Mouse (Mus musculus): ENCODE results near the gene Ebi3. TPM values are rescaled to one million over a fixed set of nuclear protein-coding genes. Genes with fewer than 3 reads are reported as not detected.
"Not testable (repeated sequence)": the region's sequence is repeated elsewhere in the genome, so short reads cannot be mapped to it uniquely, and the experiment has no call there.

Gene Ebi3
- 5.6 and 8.1 TPM in 2 replicates for polyA plus RNA-seq (2014; fragmentation: Nextera tagmentation; extraction: Ambion mirVana)

DNA sequence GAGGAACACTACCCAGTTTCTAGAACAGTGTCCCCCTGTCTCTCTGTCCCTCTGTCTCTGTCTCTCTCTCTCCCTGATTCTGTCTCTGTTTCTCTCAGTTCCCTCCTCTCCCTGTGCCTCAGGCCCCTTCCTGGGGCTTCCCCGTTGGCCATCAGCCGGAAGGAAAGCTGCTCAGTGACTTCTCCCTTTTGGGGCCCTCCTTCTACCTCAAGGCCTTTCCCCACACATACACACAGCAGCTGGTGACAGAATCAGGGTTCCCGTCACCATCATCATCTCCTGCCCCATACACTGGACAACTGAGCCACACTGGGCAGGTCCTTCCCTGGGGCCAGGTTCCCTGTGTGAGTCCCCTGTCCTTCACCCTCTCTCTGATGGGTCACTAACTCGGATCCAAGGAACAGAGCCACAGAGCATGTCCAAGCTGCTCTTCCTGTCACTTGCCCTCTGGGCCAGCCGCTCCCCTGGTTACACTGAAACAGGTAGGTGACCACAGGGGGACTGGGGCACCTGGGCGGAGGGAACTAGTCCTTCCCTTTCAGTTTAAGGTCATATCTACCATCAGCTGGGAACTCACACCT, at the start of gene Ebi3:
Ebi3 (plus strand) TSS at position 194 of the 581 bp plus-strand sequence.
- ATAC-seq (ENCODE audit: low FRiP score), result no peak
- no peak for DNase-seq (ENCODE audit: low spot score)
- no peak within 1 kb of the TSS for H3K4me3 ChIP-seq (replicated peaks; ENCODE audit: low read length)
- H3K4me2 ChIP-seq (replicated peaks), result no peak within 1 kb of the TSS
- H3K9ac ChIP-seq, result no peak within 1 kb of the TSS
- 0 out of 2 replicates have a peak, but pooled peaks cover 15% of the 10 kb centered on the region for H3K4me1 ChIP-seq (replicated peaks; ENCODE audit: control insufficient read depth, insufficient read depth, low read length)
- 79% methylated on average over 6 of the region's 6 CpGs for WGBS
- no peaks in the 10 kb centered on the region for H3K36me3 ChIP-seq (replicated peaks; ENCODE audit: control insufficient read depth, insufficient read depth)
- H3K9me3 ChIP-seq (ENCODE audit: control insufficient read depth, low read length), result no peaks in the 10 kb centered on the region
- peaks cover 5% of the 10 kb centered on the region; the same call in 1 of the 2 replicates for H3K27me3 ChIP-seq (ENCODE audit: control insufficient read depth, insufficient read depth, low read length)
- H3K27ac ChIP-seq, result no peak within 1 kb of the TSS

DNA sequence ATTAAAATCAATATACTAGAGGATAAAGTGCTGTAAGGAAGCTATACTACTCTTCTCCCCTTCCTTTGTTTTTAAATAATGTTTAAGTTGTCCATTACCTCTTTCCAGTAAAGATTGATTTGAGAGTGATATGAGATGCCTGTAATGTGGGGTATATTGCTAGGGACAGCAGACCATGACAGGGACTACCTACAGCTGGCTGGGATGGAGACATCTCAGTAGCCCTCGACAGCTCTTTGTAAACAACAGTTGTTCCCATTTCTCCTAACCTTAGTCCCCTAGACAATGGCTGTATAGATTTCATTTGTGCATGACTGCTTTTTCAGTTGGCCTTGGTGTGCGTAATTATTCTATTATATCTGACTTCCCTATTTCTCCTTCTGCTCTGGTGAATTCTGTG, 49.4 kb upstream of the Ebi3 start:
- H3K4me3 ChIP-seq (replicated peaks; ENCODE audit: low read length), result no peak overlapping the region
- no peaks in the 10 kb centered on the region for H3K4me1 ChIP-seq (replicated peaks; ENCODE audit: control insufficient read depth, insufficient read depth, low read length)
- no peak overlapping the region for H3K9ac ChIP-seq
- WGBS, result 50% methylated on average over 2 of the region's 2 CpGs
- no peak overlapping the region for H3K4me2 ChIP-seq (replicated peaks)
- no peaks in the 10 kb centered on the region for H3K27me3 ChIP-seq (ENCODE audit: control insufficient read depth, insufficient read depth, low read length)
- peaks cover 14% of the 10 kb centered on the region for H3K9me3 ChIP-seq (ENCODE audit: control insufficient read depth, low read length)
- H3K27ac ChIP-seq, result no peak overlapping the region
- ATAC-seq (ENCODE audit: low FRiP score) (no peak), DNase-seq (ENCODE audit: low spot score) (no peak)
- peaks cover 9% of the 10 kb centered on the region for H3K36me3 ChIP-seq (replicated peaks; ENCODE audit: control insufficient read depth, insufficient read depth)

DNA sequence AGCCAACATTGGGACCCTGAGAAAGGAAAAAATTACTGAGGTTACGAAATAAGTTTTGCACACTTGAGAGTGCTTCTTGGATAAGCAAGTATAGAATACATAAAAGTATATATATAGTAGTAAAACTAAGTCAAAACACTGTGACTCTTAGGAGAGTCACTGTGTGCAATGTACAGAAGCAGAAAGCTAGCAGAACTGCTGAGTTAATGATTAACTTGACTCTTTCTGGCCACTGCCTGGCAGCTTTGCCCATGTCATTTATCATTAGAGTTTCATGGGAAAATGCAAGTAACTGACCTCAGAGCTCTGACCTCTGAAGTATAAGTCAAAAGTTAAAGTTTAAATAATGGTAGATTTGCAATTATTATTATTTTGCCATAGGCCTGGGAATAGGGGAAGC, 48.8 kb upstream of the Ebi3 start:
- ATAC-seq (ENCODE audit: low FRiP score) (no peak), DNase-seq (ENCODE audit: low spot score) (no peak)
- WGBS, result 91% methylated on average over 1 of the region's 1 CpGs
- Histone ChIP-seq H3K9ac (no peak overlapping the region), H3K9me3 (ENCODE audit: control insufficient read depth, low read length) (peaks cover 8% of the 10 kb centered on the region; the same call in 1 of the 2 replicates), H3K4me1 (replicated peaks; ENCODE audit: control insufficient read depth, insufficient read depth, low read length) (no peaks in the 10 kb centered on the region), H3K4me2 (replicated peaks) (no peak overlapping the region), H3K36me3 (replicated peaks; ENCODE audit: control insufficient read depth, insufficient read depth) (peaks cover 4% of the 10 kb centered on the region; the same call in 1 of the 2 replicates), H3K4me3 (replicated peaks; ENCODE audit: low read length) (no peak overlapping the region), H3K27me3 (ENCODE audit: control insufficient read depth, insufficient read depth, low read length) (no peaks in the 10 kb centered on the region), H3K27ac (no peak overlapping the region)

DNA sequence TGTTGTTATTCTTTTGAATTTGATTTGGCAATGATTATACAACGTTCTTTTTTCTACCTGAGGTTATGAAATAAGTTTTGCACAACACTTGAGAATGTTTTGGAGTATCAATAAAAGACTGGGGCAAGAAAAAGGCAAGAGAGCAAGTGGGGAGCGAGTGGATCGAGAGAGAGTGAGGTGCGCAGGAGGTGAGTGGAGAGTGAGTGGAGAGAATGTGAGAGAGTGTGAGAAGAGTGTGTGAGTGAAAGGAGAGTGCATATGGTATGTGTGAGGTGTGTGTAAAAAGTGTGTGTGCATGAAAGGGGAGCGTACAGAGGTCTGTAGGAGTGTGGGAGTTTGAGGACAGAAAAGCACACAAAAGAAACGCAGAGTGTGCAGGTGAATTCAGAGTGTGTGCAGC, 48.3 kb upstream of the Ebi3 start:
- ATAC-seq (ENCODE audit: low FRiP score), result no peak
- Histone ChIP-seq H3K4me2 (replicated peaks) (no peak overlapping the region), H3K27ac (no peak overlapping the region), H3K36me3 (replicated peaks; ENCODE audit: control insufficient read depth, insufficient read depth) (peaks cover under 1% of the 10 kb centered on the region; the same call in 1 of the 2 replicates), H3K4me1 (replicated peaks; ENCODE audit: control insufficient read depth, insufficient read depth, low read length) (no peaks in the 10 kb centered on the region), H3K9ac (no peak overlapping the region), H3K4me3 (replicated peaks; ENCODE audit: low read length) (no peak overlapping the region), H3K9me3 (ENCODE audit: control insufficient read depth, low read length) (peaks cover 5% of the 10 kb centered on the region; the same call in 1 of the 2 replicates), H3K27me3 (ENCODE audit: control insufficient read depth, insufficient read depth, low read length) (no peaks in the 10 kb centered on the region)
- 72% methylated on average over 6 of the region's 6 CpGs for WGBS
- DNase-seq (ENCODE audit: low spot score), result no peak

DNA sequence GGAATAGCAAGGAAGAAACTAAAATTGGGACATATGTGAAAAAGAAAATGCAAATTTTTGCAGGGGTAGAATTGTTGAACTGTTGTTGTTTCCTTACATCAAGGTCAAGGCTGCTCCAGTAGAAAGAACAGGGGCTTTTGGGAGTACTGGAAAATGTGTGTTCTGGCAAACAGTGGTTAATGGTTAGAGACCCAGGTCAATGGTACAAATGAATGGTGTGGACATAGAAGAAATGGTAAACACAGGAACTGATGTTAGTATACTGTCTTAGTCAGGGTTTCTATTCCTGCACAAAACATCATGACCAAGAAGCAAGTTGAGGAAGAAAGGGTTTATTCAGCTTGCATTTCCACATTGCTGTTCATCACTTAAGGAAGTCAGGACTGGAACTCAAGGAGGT, 45.8 kb upstream of the Ebi3 start:
- Histone ChIP-seq H3K4me1 (replicated peaks; ENCODE audit: control insufficient read depth, insufficient read depth, low read length) (no peaks in the 10 kb centered on the region), H3K36me3 (replicated peaks; ENCODE audit: control insufficient read depth, insufficient read depth) (no peaks in the 10 kb centered on the region)

DNA sequence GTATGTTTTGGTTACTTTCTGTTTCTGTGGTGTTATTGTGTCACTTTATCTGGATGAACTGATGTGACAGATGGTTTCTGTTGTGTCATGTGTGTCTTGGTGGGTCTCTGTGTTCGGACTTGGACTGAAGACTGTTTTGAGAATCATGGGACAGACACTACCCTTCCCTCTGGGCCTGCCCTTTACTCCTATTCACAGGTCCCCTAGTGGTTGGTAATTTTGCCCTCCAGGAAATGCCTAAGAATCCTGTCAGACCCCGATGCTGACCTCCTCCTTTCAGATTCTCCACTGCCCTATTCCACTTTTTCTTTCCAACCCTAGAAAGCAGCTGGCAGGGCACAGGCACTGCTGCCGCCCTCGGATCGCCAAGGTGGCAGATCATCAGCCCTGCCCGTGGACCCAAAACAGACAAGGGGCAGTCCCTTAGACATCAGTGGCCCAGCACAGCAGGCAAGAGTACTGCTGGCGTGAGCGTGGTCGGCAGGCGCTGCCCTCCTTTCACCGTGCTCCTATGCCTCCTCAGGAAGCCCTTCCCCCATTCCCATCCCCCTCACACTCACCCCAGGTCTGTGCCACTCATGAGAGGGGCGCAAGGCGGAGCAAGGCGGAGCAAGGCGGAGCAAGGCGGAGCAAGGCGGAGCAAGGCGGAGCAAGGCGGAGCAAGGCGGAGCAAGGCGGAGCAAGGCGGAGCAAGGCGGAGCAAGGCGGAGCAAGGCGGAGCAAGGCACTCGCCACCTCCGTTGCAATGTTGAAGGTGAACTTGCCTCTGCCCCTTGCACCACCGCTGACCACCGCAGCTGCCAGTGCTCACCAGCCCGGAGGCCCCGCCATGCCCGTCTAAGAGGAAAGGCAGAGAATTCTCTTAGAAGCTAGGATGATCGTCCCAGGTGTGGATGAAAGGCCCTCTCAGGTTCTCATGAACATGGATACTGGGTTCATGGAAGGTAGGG, 20.6 kb upstream of the Ebi3 start:
- Histone ChIP-seq H3K9ac (peak overlapping the region; percentile 80), H3K27ac (peak overlapping the region; percentile 86), H3K4me3 (replicated peaks; ENCODE audit: low read length) (peak overlapping the region; percentile 53), H3K4me1 (replicated peaks; ENCODE audit: control insufficient read depth, insufficient read depth, low read length) (no peaks in the 10 kb centered on the region; the same call in 1 of the 2 replicates), H3K4me2 (replicated peaks) (peak overlapping the region; percentile 75), H3K27me3 (ENCODE audit: control insufficient read depth, insufficient read depth, low read length) (no peaks in the 10 kb centered on the region), H3K36me3 (replicated peaks; ENCODE audit: control insufficient read depth, insufficient read depth) (no peaks in the 10 kb centered on the region), H3K9me3 (ENCODE audit: control insufficient read depth, low read length) (0 out of 2 replicates have a peak, but pooled peaks cover 4% of the 10 kb centered on the region)
- peak; percentile 96 for ATAC-seq (ENCODE audit: low FRiP score)
- DNase-seq (ENCODE audit: low spot score), result peak; percentile 72
- 2% methylated on average over 30 of the region's 33 CpGs for WGBS

More for the DNA sequence above, 45.8 kb upstream of the Ebi3 start:
- no peak overlapping the region for H3K4me3 ChIP-seq (replicated peaks; ENCODE audit: low read length)
- no peak for ATAC-seq (ENCODE audit: low FRiP score)
- H3K4me2 ChIP-seq (replicated peaks), result no peak overlapping the region
- no peak for DNase-seq (ENCODE audit: low spot score)
- no peak overlapping the region for H3K27ac ChIP-seq
- H3K9ac ChIP-seq, result no peak overlapping the region
- no peaks in the 10 kb centered on the region for H3K9me3 ChIP-seq (ENCODE audit: control insufficient read depth, low read length)
- H3K27me3 ChIP-seq (ENCODE audit: control insufficient read depth, insufficient read depth, low read length), result no peaks in the 10 kb centered on the region

DNA sequence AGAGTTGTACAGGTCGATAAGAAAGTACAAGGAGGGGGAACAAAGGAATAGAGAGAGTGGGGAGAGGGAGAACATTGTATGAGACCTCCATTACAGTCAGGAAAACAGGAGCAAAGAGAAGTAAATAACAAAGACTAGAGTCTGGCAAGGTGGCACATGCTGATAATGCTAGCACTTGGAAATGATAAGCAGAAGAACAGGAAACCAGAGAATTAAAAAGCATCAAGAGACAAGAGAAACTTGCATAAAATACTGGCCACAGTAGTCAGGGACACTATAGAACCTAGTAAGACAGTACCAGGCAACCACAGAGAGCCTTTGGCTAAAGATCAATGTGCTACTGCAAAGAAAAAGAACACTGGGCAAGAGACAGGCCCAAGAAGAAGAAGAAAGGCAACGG, 19.8 kb upstream of the Ebi3 start:
- ATAC-seq (ENCODE audit: low FRiP score), result 0 out of 2 replicates have a peak, but pooled peaks have one; percentile 9
- H3K4me3 ChIP-seq (replicated peaks; ENCODE audit: low read length), result peak overlapping the region; percentile 53
- 80% methylated on average over 2 of the region's 2 CpGs for WGBS
- H3K4me2 ChIP-seq (replicated peaks), result peak overlapping the region; percentile 75
- H3K27me3 ChIP-seq (ENCODE audit: control insufficient read depth, insufficient read depth, low read length), result no peaks in the 10 kb centered on the region
- H3K9ac ChIP-seq, result peak overlapping the region; percentile 80
- H3K27ac ChIP-seq, result no peak overlapping the region; the same call in 1 of the 2 replicates
- H3K9me3 ChIP-seq (ENCODE audit: control insufficient read depth, low read length), result peaks cover 8% of the 10 kb centered on the region
- no peak for DNase-seq (ENCODE audit: low spot score)
- no peaks in the 10 kb centered on the region for H3K36me3 ChIP-seq (replicated peaks; ENCODE audit: control insufficient read depth, insufficient read depth)
- no peaks in the 10 kb centered on the region; the same call in 1 of the 2 replicates for H3K4me1 ChIP-seq (replicated peaks; ENCODE audit: control insufficient read depth, insufficient read depth, low read length)

DNA sequence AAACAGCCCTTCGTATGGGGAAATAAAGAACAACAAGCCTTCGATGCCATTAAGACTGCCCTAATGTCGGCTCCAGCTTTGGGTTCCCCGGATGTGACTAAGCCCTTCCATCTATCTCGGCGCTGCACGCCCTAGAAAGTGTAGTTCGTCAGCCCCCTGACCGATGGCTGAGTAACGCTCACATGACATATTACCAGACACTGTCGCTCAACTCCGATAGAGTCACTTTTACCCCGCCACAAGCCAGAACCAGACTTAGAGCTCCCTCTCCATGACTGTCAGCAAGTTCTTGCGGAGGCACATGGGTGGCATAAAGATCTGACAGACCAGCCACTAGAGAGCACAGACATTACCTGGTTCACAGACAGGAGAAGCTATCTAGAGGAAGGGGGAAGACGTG, 19.2 kb upstream of the Ebi3 start:
- ATAC-seq (ENCODE audit: low FRiP score) (no peak), DNase-seq (ENCODE audit: low spot score) (no peak)
- Histone ChIP-seq H3K4me2 (replicated peaks) (no peak overlapping the region; the same call in 1 of the 2 replicates), H3K27ac (no peak overlapping the region), H3K27me3 (ENCODE audit: control insufficient read depth, insufficient read depth, low read length) (no peaks in the 10 kb centered on the region), H3K4me1 (replicated peaks; ENCODE audit: control insufficient read depth, insufficient read depth, low read length) (no peaks in the 10 kb centered on the region; the same call in 1 of the 2 replicates), H3K9me3 (ENCODE audit: control insufficient read depth, low read length) (peaks cover 12% of the 10 kb centered on the region), H3K4me3 (replicated peaks; ENCODE audit: low read length) (no peak overlapping the region), H3K36me3 (replicated peaks; ENCODE audit: control insufficient read depth, insufficient read depth) (0 out of 2 replicates have a peak, but pooled peaks cover 3% of the 10 kb centered on the region), H3K9ac (no peak overlapping the region)
- 96% methylated on average over 15 of the region's 15 CpGs for WGBS

DNA sequence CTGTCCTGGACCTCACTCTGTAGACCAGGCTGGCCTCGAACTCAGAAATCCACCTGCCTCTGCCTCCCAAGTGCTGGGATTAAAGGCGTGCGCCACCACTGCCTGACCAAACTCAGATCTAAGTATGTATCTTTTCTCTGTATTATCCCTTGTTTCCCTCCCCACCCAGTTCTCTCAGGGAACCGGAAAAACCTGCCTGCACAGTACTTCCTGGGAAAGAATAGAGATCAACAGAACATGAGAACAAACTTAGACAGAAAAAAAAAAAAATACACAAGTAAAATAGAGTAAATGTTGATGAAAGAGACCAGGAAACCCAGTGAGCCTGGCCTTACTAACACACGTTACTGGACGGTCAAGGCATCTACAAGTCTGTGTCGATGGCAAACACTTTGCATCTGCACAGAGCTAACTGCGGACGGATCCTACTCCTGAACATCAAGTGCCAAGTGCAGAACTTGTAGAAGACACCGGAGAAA, 8.0 kb upstream of the Ebi3 start:
- not testable (repeated sequence) for ATAC-seq (ENCODE audit: low FRiP score); H3K36me3 ChIP-seq (replicated peaks; ENCODE audit: control insufficient read depth, insufficient read depth); H3K27me3 ChIP-seq (ENCODE audit: control insufficient read depth, insufficient read depth, low read length); H3K9me3 ChIP-seq (ENCODE audit: control insufficient read depth, low read length); DNase-seq (ENCODE audit: low spot score); H3K4me1 ChIP-seq (replicated peaks; ENCODE audit: control insufficient read depth, insufficient read depth, low read length)
- H3K4me3 ChIP-seq (replicated peaks; ENCODE audit: low read length), result peak overlapping the region; percentile 40
- H3K27ac ChIP-seq, result peak overlapping the region; percentile 91
- 36% methylated on average over 10 of the region's 10 CpGs for WGBS
- H3K9ac ChIP-seq, result peak overlapping the region; percentile 59
- peak overlapping the region; percentile 78 for H3K4me2 ChIP-seq (replicated peaks)
